Mouse (Mus musculus): Measurements from ENCODE around the gene Shbg. TPM values are rescaled to one million over a fixed set of nuclear protein-coding genes. Genes with fewer than 3 reads are reported as not detected.

The Shbg gene
- total RNA-seq (2021) = not detected

GRCm38 (mm10) chr11:69617805-69618204 is at the start of gene Shbg:
Shbg (minus strand) TSS chr11:69617905.
- DNase-seq (ENCODE audit: extremely low spot score in 1 of 2, low spot score in 1 of 2) = no peak

GRCm38 (mm10) chr11:69666665-69667005 is 48.9 kb upstream of the Shbg start:
- no peak for DNase-seq (ENCODE audit: extremely low spot score in 1 of 2, low spot score in 1 of 2)

DNA sequence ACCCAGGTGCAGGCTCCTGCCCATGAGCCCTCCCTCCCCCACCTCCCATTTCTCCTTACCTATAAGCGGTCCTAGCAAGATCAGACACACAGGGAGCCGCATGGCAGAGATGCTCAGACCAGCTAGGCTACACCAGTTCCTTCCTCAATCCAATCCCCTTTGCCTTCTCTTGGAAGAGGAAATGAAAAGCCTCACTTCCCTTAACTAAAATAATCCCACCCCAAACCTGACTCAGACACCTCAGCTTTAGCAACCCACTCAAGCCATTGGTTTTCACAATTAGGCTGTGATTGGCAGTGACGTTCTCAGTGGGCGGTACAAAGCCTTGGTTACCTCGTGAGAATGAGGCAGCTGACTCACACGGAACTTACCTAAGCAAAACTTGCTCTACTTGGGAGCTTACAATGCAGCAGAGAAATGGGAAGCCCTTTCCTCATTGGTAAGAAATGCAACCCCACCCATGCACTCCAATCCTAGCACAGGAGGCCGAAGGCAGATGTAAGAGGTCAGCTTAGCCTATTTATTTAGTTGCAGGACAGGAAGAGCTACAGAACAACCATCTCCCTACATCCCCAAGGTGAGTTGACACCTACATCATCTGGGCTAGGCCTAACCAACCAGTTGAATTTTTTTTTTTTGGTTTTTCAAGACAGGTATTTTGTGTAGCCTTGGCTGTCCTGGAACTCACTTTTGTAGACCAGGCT is 48.4 kb upstream of the Shbg start, which contains the start of gene Cd68:
Cd68 (minus strand) TSS at position 193 of the 704 bp plus-strand sequence.
- peak in 1 of 2 experiments; percentile 44 for DNase-seq (ENCODE audit: extremely low spot score in 1 of 2, low spot score in 1 of 2)

GRCm38 (mm10) chr11:69665457-69665960 is 47.8 kb upstream of the Shbg start:
- no peak for DNase-seq (ENCODE audit: extremely low spot score in 1 of 2, low spot score in 1 of 2)

DNA sequence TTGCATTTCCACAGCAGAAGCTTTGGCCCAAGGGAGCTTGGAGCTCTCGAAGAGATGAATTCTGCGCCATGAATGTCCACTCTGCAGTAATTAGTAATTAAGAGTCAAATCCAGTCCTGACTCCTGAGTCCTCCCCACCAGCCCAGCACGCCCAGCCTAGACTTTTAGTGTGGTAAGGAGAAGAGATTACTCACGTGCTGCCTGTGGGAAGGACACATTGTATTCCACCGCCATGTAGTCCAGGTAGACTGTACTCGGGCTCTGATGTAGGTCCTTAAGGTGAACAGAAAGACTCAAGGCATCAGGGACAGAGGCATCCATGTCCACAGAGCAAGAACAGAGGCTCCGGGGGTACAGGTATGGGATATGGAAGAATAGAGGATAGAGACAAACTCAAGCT is 47.1 kb upstream of the Shbg start:
- DNase-seq (ENCODE audit: extremely low spot score in 1 of 2, low spot score in 1 of 2) = no peak

DNA sequence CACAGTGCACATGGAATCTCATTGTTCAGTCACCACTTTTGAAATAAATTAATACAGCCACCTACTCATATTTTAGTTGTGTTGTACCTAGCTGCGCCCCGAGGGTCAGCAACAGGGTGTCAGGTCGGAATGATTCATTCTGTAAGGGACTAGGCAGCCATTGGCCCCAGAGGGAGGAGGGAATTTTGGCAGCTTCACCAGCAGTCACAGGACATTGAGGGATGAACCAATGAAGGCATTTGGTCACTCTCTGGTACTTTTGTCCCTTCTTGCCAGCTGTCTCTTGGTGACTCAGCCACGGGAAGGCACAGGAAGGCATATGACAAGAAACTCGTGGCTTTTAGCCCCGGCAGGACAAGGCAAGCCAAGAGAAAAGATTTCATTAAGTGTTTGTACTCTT is 46.1 kb upstream of the Shbg start:
- no peak for DNase-seq (ENCODE audit: extremely low spot score in 1 of 2, low spot score in 1 of 2)

GRCm38 (mm10) chr11:69662967-69663671 is 45.4 kb upstream of the Shbg start:
- DNase-seq (ENCODE audit: extremely low spot score in 1 of 2, low spot score in 1 of 2) = no peak

DNA sequence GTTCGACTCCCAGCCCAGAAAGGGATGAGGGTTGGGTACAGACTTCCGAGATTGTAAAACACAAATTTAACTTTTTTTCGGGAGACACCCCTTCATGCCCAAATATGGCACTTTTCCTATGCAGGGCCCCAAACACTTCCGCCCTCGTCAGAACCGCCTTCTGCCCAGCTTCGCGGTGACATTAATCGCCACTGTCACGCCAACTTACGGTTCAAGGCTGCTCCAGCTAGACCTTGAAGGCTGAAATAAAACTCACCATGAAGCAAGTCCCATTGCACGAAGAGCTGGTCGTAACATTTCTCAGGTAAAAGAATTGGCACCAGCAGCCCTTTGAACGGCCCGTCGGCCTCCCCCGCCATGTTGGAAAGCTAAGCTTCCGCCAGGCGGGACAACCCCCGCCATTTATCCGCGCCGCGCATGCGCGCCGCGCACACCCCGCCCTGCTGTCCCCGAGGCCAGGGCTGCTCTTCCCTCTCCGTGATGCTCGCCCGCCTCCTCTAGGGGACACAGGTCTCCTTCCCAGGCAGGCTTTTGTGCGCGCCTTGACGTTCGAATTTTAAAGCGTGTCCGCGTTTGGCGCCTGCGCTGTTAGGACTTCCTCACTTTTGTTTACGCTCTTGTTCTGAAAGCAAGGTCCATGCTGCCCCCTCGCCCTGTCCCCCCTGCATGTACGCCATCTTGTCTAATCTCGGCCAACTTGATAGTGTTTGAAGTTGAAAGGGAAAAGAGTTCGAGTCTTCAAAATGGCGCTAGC is 44.7 kb upstream of the Shbg start, which contains the start of gene Mpdu1:
Mpdu1 (minus strand) TSS at position 430 of the 754 bp plus-strand sequence.
- DNase-seq (ENCODE audit: extremely low spot score in 1 of 2, low spot score in 1 of 2) = peak; percentile 82 to 88

DNA sequence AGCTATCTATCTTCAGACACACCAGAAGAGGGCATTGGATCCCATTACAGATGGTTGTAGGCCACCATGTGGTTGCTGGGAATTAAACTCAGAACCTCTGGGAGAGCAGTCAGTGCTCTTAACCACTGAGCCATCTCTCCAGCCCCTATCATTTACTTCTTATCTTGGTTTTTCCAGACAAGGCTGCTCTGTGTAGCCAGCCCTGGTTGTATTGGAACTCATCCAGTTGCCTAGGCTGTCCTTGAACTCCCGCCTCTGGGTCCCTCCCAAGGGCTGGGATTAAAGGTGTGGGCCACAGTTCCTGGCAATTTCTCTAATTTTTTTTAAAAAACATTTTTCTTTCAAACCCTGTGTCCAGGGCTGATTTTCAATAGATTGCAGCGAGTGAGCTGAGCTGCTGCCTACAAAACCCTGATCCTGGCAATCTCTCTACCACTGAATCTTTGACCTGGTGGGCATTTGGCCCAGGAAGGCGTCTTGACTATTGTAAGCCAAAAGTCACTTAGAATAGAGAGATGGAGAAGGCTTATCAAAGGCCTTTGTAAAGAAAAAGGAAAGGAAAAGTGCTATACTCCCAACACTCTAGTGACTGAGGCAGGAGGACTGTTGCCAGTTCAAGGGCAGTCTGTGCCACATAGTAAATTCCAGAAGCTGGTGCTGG is 43.6 kb upstream of the Shbg start:
- DNase-seq (ENCODE audit: extremely low spot score in 1 of 2, low spot score in 1 of 2) = no peak

GRCm38 (mm10) chr11:69657462-69657881 is 39.8 kb upstream of the Shbg start:
- no peak for DNase-seq (ENCODE audit: extremely low spot score in 1 of 2, low spot score in 1 of 2)

GRCm38 (mm10) chr11:69656617-69657461 is 39.1 kb upstream of the Shbg start:
- DNase-seq (ENCODE audit: extremely low spot score in 1 of 2, low spot score in 1 of 2) = peak in 1 of 2 experiments; percentile 51

GRCm38 (mm10) chr11:69656065-69656455 is 38.4 kb upstream of the Shbg start:
- no peak for DNase-seq (ENCODE audit: extremely low spot score in 1 of 2, low spot score in 1 of 2)

- DNase-seq (ENCODE audit: extremely low spot score in 1 of 2, low spot score in 1 of 2) = peak; percentile 60 to 71
Measured at GRCm38 (mm10) chr11:69655264-69656064, 37.8 kb upstream of the Shbg start, which contains the start of gene Sox15. Sox15 (plus strand) TSS chr11:69655314.

DNA sequence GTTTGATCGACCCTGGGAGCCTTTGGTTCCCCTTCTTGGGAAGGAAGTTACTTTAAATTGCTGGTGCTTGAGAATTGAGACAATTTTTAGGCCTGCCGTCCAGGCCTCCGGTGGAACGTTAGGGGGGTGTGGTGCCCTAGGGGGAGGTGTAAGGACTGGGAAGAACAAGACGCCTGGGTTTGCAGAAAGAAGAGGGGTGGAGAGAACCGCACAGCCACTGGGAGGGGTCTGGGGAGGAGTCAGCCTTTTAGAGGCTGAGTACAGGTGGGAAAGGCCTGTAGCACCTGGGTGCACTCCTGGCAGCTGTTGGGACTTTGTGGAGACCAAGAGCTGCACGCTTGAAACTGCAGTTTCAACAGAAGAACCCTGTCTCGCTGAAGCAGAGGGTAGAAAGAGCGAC is 37.1 kb upstream of the Shbg start:
- no peak for DNase-seq (ENCODE audit: extremely low spot score in 1 of 2, low spot score in 1 of 2)

- DNase-seq (ENCODE audit: extremely low spot score in 1 of 2, low spot score in 1 of 2) = no peak
Measured at GRCm38 (mm10) chr11:69653399-69653798, 35.7 kb upstream of the Shbg start.

DNA sequence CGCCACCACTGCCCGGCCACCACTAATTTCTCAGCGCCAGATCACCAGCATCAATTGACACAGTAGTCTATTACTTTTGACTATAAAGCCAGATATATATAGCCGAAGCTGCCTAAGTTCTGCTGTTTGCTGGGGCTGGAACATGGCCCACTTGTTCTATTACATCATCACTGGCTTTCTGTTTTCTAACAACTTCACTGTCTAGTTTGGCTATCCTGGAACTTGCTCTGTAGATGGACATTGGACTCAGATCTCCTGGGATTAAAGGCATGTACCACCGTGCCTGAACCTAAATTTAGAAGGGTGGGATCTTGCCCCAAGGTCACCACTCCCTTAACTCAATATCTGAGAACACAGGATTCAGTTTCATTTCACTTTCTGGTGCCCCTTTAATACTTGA is 28.2 kb upstream of the Shbg start:
- DNase-seq (ENCODE audit: extremely low spot score in 1 of 2, low spot score in 1 of 2) = no peak

- no peak for DNase-seq (ENCODE audit: extremely low spot score in 1 of 2, low spot score in 1 of 2)
Measured at GRCm38 (mm10) chr11:69635471-69635870, 17.8 kb upstream of the Shbg start.

DNA sequence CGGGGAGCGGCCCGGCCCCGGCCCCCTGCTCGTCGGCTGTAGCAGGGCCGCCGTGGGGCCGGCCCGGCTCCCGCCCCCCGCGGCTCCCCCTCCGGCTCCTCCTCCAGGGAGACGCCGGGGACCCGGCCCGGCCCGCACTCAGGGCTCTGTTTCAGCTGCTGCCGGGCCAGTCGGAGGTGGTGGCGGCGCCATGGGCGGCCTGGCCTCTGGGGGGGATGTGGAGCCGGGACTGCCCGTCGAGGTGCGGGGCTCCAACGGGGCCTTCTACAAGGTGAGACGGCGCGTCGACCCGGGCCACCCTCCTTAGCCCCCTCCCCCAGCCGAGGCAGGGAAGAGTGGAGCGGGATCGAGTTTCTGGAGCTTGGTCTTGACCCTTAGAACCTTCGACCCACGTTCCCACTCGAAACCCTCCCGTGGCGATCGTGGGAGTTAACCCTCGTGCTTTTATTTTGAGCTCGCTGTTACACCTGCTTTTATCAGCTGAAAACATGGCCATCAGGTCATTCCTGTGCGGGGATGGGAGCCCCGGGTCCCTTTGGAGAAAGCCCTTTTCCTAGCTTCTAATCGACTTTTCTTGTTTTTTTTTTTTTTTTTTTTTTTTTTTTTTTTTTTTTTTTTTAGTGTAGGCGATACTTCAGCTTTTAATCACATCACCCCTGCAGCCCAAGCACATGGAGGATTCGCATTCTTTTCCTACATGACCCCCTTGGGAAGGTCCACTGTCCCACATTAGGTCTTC is 15.6 kb upstream of the Shbg start:
- DNase-seq (ENCODE audit: extremely low spot score in 1 of 2, low spot score in 1 of 2) = no peak

Measured in layer of hippocampus, postnatal 25 days (tissue).